In the genomic region with DNA sequence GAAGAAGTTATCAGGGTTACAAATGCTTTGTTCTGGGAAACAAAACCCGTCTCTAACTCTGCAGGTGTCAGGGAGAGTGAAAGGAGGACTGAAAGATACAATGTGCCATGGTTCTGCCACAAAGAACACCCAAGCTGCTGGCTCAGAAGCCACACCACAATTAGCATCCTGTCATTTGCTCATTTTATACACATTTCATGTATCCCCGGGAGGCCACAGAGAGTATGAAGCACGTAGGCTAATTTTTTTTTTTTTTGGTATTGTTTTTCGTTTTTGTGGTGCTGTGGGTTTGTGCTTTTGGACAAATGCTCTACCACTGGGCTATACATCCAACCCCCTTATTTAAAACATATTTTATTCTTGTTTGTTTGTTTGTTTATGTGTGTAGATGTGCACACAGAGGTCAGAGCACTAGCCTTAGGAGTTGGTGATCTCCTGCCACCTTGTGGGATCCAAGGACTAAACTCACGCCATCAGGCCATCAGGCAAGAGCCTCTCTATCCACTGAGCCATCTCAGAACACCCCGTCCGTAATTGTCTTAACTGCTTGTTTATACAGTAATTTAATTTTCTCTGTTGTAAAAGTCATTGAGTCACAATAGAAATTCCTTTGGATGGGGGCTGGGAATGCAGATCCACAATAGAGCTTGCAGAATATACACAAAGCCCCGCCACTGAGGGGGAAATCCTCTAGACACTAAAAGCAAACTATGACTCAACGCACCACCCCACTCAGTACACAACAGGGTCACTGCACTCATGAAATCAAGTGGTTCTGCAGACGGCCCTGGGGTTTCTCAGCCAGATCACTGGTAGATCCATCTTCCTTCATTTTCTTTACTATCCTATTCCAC, we compare ENCODE assay signal across 1 mouse cellular context.
A peak's percentile ranks its signal among the peaks of the same experiment; 100 is the strongest.
TF ChIP-seq lines count a peak whose summit lies in the region.

No protein-coding gene starts in this region.

TF ChIP-seq in CH12.LX, 34 proteins besides CTCF, POLR2A, EP300 and RAD21 (continued from another document):
- TF ChIP-seq SIN3A (IDR thresholded peaks at IDR 0.05; ENCODE audit: low read length): peak; percentile 84
TF ChIP-seq in CH12.LX: peak in this region for 17.
